Mouse (Mus musculus): Measurements from ENCODE around the gene Tesmin.

Tesmin gene

DNA sequence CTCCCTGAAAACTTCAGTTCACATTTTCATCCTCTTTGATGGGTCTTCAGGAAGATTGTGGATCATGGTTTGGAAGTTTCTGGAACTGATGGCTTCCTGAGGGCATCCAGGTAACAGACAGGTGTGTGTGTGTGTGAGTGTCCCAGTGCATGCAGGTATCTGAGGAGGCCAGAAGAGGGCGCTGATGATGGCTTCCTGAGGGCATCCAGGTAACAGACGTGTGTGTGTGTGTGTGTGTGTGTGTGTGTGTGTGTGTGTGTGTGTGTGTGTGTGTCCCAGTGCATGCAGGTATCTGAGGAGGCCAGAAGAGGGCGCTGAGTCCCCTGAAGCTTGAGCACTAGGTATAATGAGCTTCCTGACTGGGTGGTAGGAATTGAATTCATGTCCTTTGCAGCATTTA, 58.7 kb downstream of the Tesmin start:
- no peak for DNase-seq

DNA sequence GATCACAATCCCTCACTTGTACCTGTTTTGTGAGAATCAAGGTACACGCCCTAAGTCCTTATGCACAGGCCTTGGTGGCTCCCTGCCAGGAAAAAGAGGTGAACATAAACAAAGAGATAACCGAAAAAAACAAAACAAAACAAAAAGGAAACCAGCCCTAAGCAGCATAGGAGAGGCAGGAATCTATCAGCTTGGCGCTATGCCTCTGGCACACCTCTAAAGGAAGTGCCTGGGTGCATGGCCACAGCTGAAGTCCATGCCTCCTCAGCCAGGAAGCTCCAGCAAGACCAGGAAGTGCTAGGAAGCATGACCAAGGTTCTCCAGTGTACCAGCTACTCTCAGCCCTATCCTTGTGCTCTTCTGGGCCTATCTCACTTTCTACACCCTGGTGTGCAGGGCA, 60.6 kb downstream of the Tesmin start:
- peak; percentile 26 to 27 for DNase-seq

DNA sequence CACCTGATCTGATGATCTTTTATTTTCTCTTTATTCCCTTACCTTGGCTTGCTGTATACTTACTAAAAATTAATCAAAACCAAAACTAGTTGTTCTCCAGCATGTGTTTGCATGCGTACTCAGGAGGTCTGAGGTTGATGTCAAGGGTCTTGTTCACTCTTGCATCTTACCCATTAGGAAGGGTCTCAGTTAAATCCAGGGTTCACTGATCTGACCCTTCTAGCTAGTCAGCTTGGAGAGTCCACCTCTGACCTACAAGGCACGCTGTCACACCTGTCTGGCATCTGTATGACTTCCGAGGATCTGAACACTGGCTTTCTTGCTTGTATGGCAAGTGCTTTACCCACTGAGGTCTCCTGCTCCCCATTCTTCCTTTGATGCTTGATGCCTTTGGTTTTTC, 62.1 kb downstream of the Tesmin start:
- no peak for DNase-seq

DNA sequence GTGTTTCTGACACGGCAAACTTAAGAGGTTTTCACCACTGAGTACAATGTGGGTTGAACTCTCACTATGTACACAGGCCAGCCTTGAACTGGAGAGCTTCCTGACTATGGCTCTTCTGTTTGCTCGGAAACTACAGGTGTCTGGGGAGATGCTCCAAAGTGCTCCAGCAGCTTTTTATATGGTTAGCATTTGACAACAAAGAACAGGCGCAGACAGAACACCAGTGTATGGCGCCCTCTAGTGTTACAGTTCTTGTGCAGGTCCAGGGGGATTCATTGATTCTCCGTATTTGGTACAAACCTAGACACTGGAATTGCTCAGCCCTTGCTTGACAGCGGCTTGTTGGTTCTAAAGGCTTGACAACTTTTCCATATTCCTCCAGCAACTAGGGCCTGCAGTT, 62.5 kb downstream of the Tesmin start:
- DNase-seq, result peak; percentile 77 to 79

DNA sequence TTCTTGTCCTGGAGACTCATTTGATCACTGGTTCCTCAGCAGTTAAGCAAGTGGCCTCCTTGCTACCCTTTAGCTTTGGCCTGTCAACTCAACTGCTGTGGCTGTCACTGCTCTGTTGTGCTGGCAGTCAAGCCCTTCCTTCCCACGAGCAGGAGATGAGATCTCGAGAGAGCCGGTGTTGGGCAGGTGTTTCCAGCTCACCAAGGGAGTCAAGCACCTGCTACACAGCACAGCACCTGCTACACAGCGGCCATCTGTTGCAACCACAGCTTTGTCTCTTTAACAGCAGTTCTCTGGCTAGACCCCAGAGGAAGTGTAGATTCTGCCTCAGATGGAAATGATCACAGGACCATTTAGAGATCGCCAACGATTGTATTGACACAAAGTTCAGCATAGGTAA, 63.0 kb downstream of the Tesmin start:
- peak in 1 of 2 experiments; percentile 6 for DNase-seq

All from kidney, postnatal 36 days (tissue).